Mouse (Mus musculus): ENCODE measurements around the gene Rps9. TPM values are rescaled to one million over a fixed set of nuclear protein-coding genes. Genes with fewer than 3 reads are reported as not detected.
A peak's percentile ranks its signal among the peaks of the same experiment; 100 is the strongest.
"Not testable (repeated sequence)": the region's sequence is repeated elsewhere in the genome, so short reads cannot be mapped to it uniquely, and the experiment has no call there.

The Rps9 gene
- polyA plus RNA-seq, 1 experiment from 2014 or later = 840 TPM

- H3K27me3 ChIP-seq (ENCODE audit: control insufficient read depth, insufficient read depth, low read length) = no peaks in the 10 kb centered on the region
- peak overlapping the region; percentile 93 for H3K9ac ChIP-seq
- peaks cover 19% of the 10 kb centered on the region for H3K4me1 ChIP-seq (replicated peaks; ENCODE audit: control insufficient read depth, insufficient read depth, low read length)
- 0% methylated on average over 18 of the region's 18 CpGs for WGBS
- H3K27ac ChIP-seq = peak overlapping the region; percentile 93
- H3K4me2 ChIP-seq (replicated peaks) = peak overlapping the region; percentile 88
- no peaks in the 10 kb centered on the region for H3K9me3 ChIP-seq (ENCODE audit: control insufficient read depth, low read length)
- peak overlapping the region; percentile 88 for H3K4me3 ChIP-seq (replicated peaks; ENCODE audit: low read length)
- ATAC-seq (ENCODE audit: low FRiP score) = no peak
- peaks cover 45% of the 10 kb centered on the region for H3K36me3 ChIP-seq (replicated peaks; ENCODE audit: control insufficient read depth, insufficient read depth)
- DNase-seq (ENCODE audit: low spot score) = no peak
Observed at GRCm38 (mm10) chr7:3693809-3694075, 10.1 kb upstream of the Rps9 start.

DNA sequence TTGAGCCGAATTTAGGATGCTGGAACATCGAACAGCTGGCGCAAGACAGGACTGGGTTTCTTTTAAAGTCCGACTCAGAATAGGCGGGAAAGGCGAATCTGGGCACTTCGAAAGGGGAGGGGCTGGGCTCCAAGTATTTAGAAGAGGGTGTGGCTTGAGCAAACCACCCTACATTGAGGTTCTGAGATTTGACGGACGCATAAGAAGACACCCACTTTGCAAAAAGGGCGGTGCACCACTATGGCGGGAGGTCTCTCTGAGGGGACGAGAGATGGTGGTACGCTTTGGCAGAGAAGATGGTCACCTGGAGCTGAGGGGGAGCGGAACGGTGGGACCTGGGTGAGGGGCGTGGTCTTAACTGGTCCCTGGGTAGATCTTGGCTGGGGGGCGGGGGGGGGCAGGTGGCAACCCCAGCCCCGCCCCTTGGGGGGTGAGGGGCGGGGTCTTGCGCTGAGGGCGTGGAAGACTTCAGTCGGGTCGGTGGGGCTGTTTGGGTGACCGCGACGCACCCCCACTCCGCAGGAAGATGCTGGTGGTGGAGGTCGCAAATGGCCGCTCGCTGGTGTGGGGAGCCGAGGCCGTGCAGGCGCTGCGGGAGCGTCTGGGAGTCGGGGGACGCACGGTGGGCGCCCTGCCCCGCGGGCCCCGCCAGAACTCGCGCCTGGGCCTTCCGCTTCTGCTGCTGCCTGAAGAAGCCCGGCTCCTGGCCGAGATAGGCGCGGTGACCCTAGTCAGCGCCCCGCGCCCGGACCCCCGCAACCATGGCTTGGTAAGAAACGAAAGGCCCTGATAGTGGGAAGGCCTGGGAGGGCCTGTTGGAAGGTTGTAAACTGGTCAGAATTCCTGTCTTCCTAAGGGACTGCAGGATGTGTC lies 9.5 kb upstream of the Rps9 start:
- ATAC-seq (ENCODE audit: low FRiP score) (peak; percentile 28), DNase-seq (ENCODE audit: low spot score) (peak; percentile 68)
- Histone ChIP-seq H3K4me2 (replicated peaks) (peak overlapping the region; percentile 88), H3K27me3 (ENCODE audit: control insufficient read depth, insufficient read depth, low read length) (no peaks in the 10 kb centered on the region), H3K27ac (peak overlapping the region; percentile 93), H3K4me3 (replicated peaks; ENCODE audit: low read length) (peak overlapping the region; percentile 88), H3K9me3 (ENCODE audit: control insufficient read depth, low read length) (no peaks in the 10 kb centered on the region), H3K4me1 (replicated peaks; ENCODE audit: control insufficient read depth, insufficient read depth, low read length) (peaks cover 19% of the 10 kb centered on the region), H3K36me3 (replicated peaks; ENCODE audit: control insufficient read depth, insufficient read depth) (peaks cover 51% of the 10 kb centered on the region), H3K9ac (peak overlapping the region; percentile 93)
- WGBS = under 1% methylated on average over 53 of the region's 55 CpGs

DNA sequence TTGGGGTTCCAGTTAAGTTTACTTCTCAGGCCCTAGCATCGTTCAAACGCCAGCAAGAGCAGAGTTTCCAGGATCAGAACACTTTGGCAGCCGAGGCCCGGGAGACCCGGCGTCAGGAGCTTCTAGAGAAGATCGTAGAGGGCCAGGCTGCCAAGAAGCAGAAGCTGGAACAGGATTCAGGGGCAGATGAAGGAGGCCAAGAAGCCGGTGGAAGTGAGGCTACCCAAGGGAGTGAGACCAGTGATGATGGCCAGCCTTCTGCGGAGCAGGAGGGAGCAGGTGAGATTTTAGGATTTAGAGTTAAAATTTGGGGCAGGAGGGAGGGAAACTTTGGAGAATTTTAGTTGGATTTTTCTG lies 8.9 kb upstream of the Rps9 start:
- not testable (repeated sequence) for ATAC-seq (ENCODE audit: low FRiP score); H3K27me3 ChIP-seq (ENCODE audit: control insufficient read depth, insufficient read depth, low read length); DNase-seq (ENCODE audit: low spot score); H3K9me3 ChIP-seq (ENCODE audit: control insufficient read depth, low read length)
- peaks cover 52% of the 10 kb centered on the region for H3K36me3 ChIP-seq (replicated peaks; ENCODE audit: control insufficient read depth, insufficient read depth)
- peak overlapping the region; percentile 93 for H3K9ac ChIP-seq
- H3K4me3 ChIP-seq (replicated peaks; ENCODE audit: low read length) = peak overlapping the region; percentile 88
- H3K4me2 ChIP-seq (replicated peaks) = peak overlapping the region; percentile 88
- WGBS = 7% methylated on average over 9 of the region's 9 CpGs
- H3K27ac ChIP-seq = peak overlapping the region; percentile 93
- peaks cover 19% of the 10 kb centered on the region for H3K4me1 ChIP-seq (replicated peaks; ENCODE audit: control insufficient read depth, insufficient read depth, low read length)

GRCm38 (mm10) chr7:3698471-3698870 lies 5.3 kb upstream of the Rps9 start:
- WGBS = 96% methylated on average over 6 of the region's 6 CpGs
- DNase-seq (ENCODE audit: low spot score) = no peak
- H3K36me3 ChIP-seq (replicated peaks; ENCODE audit: control insufficient read depth, insufficient read depth) = peaks cover 60% of the 10 kb centered on the region

DNA sequence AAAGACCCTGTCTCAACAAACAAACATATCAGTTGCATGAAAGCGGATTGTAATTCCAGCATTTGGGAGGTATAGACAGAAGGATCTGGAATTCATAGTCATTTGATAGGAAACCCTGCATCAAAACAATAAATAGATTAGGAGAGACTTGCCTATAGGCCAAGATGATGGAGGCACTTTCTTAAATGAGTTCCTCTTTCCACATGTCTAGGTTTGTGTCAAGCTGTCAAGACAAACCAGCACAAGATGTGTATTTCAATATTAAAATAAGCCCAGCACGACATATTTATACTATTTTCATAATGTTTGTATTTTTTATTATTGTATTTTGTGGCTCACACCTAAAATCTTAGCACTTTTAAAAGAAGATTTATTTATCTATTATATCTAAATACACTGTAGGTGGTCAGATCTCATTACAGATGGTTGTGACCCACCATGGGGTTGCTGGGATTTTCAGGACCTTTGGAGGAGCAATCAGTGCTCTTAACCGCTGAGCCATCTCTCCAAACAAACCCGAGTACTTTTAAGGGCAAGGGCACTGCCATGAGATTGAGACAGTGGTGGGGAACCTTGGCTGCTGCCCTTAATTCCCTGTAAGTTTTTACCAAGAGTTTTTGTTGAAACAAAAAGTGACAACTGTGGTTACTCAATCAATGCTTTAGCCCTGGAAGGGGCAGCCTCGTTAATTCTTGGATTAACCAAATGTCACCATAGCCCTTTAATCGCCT lies 480 bp upstream of the Rps9 start:
- peak overlapping the region; percentile 93 for H3K27ac ChIP-seq
- H3K4me2 ChIP-seq (replicated peaks) = peak overlapping the region; percentile 98
- peak overlapping the region; percentile 74 for H3K4me3 ChIP-seq (replicated peaks; ENCODE audit: low read length)
- H3K4me1 ChIP-seq (replicated peaks; ENCODE audit: control insufficient read depth, insufficient read depth, low read length) = peaks cover 30% of the 10 kb centered on the region
- peaks cover 62% of the 10 kb centered on the region for H3K36me3 ChIP-seq (replicated peaks; ENCODE audit: control insufficient read depth, insufficient read depth)
- DNase-seq (ENCODE audit: low spot score) = no peak
- no peaks in the 10 kb centered on the region for H3K27me3 ChIP-seq (ENCODE audit: control insufficient read depth, insufficient read depth, low read length)
- ATAC-seq (ENCODE audit: low FRiP score) = peak; percentile 51
- peak overlapping the region; percentile 78 for H3K9ac ChIP-seq
- no peaks in the 10 kb centered on the region for H3K9me3 ChIP-seq (ENCODE audit: control insufficient read depth, low read length)
- WGBS = 24% methylated on average over 6 of the region's 6 CpGs

More at GRCm38 (mm10) chr7:3698471-3698870, 5.3 kb upstream of the Rps9 start:
- no peak for ATAC-seq (ENCODE audit: low FRiP score)
- Histone ChIP-seq H3K4me3 (replicated peaks; ENCODE audit: low read length) (no peak overlapping the region), H3K4me1 (replicated peaks; ENCODE audit: control insufficient read depth, insufficient read depth, low read length) (peaks cover 15% of the 10 kb centered on the region), H3K9me3 (ENCODE audit: control insufficient read depth, low read length) (no peaks in the 10 kb centered on the region), H3K4me2 (replicated peaks) (no peak overlapping the region), H3K27ac (no peak overlapping the region), H3K27me3 (ENCODE audit: control insufficient read depth, insufficient read depth, low read length) (no peaks in the 10 kb centered on the region), H3K9ac (no peak overlapping the region)

- WGBS = 1% methylated on average over 20 of the region's 20 CpGs
- H3K4me1 ChIP-seq (replicated peaks; ENCODE audit: control insufficient read depth, insufficient read depth, low read length) = peaks cover 30% of the 10 kb centered on the region
- peak overlapping the region; percentile 98 for H3K4me2 ChIP-seq (replicated peaks)
- peak overlapping the region; percentile 93 for H3K27ac ChIP-seq
- DNase-seq (ENCODE audit: low spot score) (no peak), ATAC-seq (ENCODE audit: low FRiP score) (peak; percentile 41)
- no peaks in the 10 kb centered on the region for H3K27me3 ChIP-seq (ENCODE audit: control insufficient read depth, insufficient read depth, low read length)
- H3K4me3 ChIP-seq (replicated peaks; ENCODE audit: low read length) = peak overlapping the region; percentile 74
- H3K36me3 ChIP-seq (replicated peaks; ENCODE audit: control insufficient read depth, insufficient read depth) = peaks cover 57% of the 10 kb centered on the region
- peak overlapping the region; percentile 78 for H3K9ac ChIP-seq
- H3K9me3 ChIP-seq (ENCODE audit: control insufficient read depth, low read length) = no peaks in the 10 kb centered on the region
Observed at GRCm38 (mm10) chr7:3704475-3704874, 682 bp downstream of the Rps9 start.

DNA sequence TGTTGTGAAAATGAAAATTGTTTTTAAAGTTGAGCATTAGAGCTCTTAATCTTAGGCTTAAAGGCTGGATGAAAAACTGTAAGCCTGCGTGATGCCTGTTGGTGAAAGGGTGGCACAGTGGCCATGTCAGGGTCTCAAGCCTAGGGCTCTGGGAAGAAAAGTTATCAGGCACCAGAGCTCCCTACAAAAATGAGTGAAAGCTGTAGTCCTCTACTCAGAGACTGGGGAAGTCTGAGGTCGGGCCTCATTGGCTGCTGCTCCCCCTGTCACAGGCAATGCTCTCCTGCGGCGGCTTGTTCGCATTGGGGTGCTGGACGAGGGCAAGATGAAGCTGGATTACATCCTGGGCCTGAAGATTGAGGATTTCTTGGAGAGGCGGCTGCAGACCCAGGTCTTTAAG lies 1.7 kb downstream of the Rps9 start:
- DNase-seq (ENCODE audit: low spot score); H3K27me3 ChIP-seq (ENCODE audit: control insufficient read depth, insufficient read depth, low read length); H3K9me3 ChIP-seq (ENCODE audit: control insufficient read depth, low read length); H3K27ac ChIP-seq; ATAC-seq (ENCODE audit: low FRiP score): not testable (repeated sequence)
- H3K4me1 ChIP-seq (replicated peaks; ENCODE audit: control insufficient read depth, insufficient read depth, low read length) = peaks cover 30% of the 10 kb centered on the region
- H3K9ac ChIP-seq = peak overlapping the region; percentile 78
- H3K4me3 ChIP-seq (replicated peaks; ENCODE audit: low read length) = peak overlapping the region; percentile 74
- 1% methylated on average over 6 of the region's 7 CpGs for WGBS
- peaks cover 49% of the 10 kb centered on the region for H3K36me3 ChIP-seq (replicated peaks; ENCODE audit: control insufficient read depth, insufficient read depth)
- peak overlapping the region; percentile 98 for H3K4me2 ChIP-seq (replicated peaks)

DNA sequence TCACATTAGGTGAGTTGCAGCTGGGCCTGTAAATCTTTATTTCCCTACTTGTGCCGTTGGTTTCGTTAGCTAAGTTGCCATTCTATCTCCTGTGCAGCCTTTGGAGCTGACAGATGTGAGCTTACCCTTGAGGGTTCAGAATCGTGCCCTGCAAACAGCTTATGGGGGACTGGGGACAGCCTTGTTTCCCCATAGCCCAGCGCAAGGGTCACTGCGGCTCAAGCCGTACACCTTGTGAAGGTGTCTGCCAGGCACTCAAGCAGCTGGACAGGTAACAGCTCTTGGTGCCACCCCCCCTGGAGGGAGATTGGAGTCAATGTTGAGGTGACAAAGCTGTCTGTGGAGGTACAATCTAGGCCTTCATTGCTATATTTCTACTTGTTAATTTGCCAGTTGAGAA lies 2.1 kb downstream of the Rps9 start:
- Histone ChIP-seq H3K36me3 (replicated peaks; ENCODE audit: control insufficient read depth, insufficient read depth) (peaks cover 45% of the 10 kb centered on the region), H3K4me3 (replicated peaks; ENCODE audit: low read length) (peak overlapping the region; percentile 74), H3K9me3 (ENCODE audit: control insufficient read depth, low read length) (no peaks in the 10 kb centered on the region), H3K4me1 (replicated peaks; ENCODE audit: control insufficient read depth, insufficient read depth, low read length) (peaks cover 30% of the 10 kb centered on the region), H3K4me2 (replicated peaks) (peak overlapping the region; percentile 98), H3K27me3 (ENCODE audit: control insufficient read depth, insufficient read depth, low read length) (no peaks in the 10 kb centered on the region), H3K27ac (no peak overlapping the region), H3K9ac (peak overlapping the region; percentile 78)
- DNase-seq (ENCODE audit: low spot score) = no peak
- 45% methylated on average over 6 of the region's 6 CpGs for WGBS
- no peak for ATAC-seq (ENCODE audit: low FRiP score)

GRCm38 (mm10) chr7:3706343-3706934 lies 2.6 kb downstream of the Rps9 start:
- peaks cover 40% of the 10 kb centered on the region for H3K36me3 ChIP-seq (replicated peaks; ENCODE audit: control insufficient read depth, insufficient read depth)
- 55% methylated on average over 11 of the region's 11 CpGs for WGBS
- peak overlapping the region; percentile 78 for H3K9ac ChIP-seq
- peaks cover 30% of the 10 kb centered on the region for H3K4me1 ChIP-seq (replicated peaks; ENCODE audit: control insufficient read depth, insufficient read depth, low read length)
- H3K4me2 ChIP-seq (replicated peaks) = peak overlapping the region; percentile 98
- DNase-seq (ENCODE audit: low spot score) (no peak), ATAC-seq (ENCODE audit: low FRiP score) (no peak)
- no peak overlapping the region for H3K27ac ChIP-seq
- H3K27me3 ChIP-seq (ENCODE audit: control insufficient read depth, insufficient read depth, low read length) = no peaks in the 10 kb centered on the region
- peak overlapping the region; percentile 74 for H3K4me3 ChIP-seq (replicated peaks; ENCODE audit: low read length)
- H3K9me3 ChIP-seq (ENCODE audit: control insufficient read depth, low read length) = no peaks in the 10 kb centered on the region
